Mouse (Mus musculus): ENCODE results near the gene Zc3h13.

DNA sequence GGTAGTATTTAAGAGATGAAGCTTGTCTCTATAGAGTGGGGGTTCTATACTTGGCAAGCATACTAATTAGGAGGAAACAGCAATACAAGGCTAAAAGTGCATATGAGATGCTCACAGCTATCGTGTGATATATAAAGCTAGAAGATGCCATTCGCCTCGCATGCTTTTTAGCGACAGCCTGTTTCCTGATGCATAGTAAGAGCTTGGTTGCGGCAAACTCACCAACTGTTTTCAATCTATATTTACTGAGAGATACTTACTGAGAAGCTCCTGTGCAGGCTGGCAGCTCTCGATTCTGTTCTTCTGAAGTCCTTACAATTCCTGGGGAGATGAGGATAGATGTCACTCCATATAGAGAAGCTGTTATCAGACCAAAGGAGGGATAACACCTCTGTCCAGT lies 4.5 kb upstream of the Zc3h13 start:
- TF ChIP-seq POLR2A (IDR thresholded peaks at IDR 0.05; ENCODE audit: borderline replicate concordance, insufficient read depth, low read length) (no peak), CTCF (IDR thresholded peaks at IDR 0.05; ENCODE audit: borderline replicate concordance, insufficient read depth, low read depth, low read length) (no peak)

Data from cerebellum, adult 2 months (tissue).